Mouse (Mus musculus) ES-E14 (cell line): ENCODE data around the gene Itsn1.

Source experiments
- HCFC1 ChIP-seq: IDR thresholded peaks from 2 replicates; pipeline ENCODE4 v1.6.1; 2012; ENCODE audit warnings: low read length, inconsistent platforms, borderline replicate concordance; ENCODE audit not compliant: insufficient read depth
- MAFK ChIP-seq: IDR thresholded peaks from 2 replicates; pipeline ENCODE4 v1.6.1; 2014; ENCODE audit warnings: mild to moderate bottlenecking, low read depth, low read length, inconsistent platforms; ENCODE audit not compliant: insufficient read depth
- ZC3H11A ChIP-seq: IDR thresholded peaks from 2 replicates; pipeline ENCODE4 v1.6.1; 2012; ENCODE audit warnings: low read depth, mild to moderate bottlenecking, inconsistent platforms, low read length, borderline replicate concordance
- ZNF384 ChIP-seq: IDR thresholded peaks from 2 replicates; pipeline ENCODE4 v1.6.1; 2012; ENCODE audit warnings: low read depth, low read length, inconsistent platforms

DNA sequence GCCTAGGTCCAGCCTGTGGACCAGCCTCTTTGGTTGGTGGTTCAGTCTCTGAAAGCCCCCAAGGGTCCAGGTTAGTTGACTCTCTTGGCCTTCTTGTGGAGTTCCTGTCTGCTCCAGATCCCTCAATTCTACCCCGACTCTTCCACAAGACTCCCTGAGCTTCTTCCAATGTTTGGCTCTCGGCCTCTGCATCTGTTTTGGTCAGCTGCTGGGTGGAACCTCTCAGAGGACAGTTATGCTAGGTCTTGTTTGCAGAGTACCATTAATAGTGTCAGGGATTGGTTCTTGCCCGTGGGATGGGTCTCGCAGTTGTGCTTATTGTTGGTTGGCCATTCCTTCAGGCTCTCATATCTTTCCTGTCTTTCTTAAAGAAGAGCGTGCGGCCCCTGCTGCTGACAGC lies 39.5 kb downstream of the Itsn1 start:
- TF ChIP-seq ZC3H11A: no peak
- TF ChIP-seq MAFK: no peak
- TF ChIP-seq HCFC1: no peak
- TF ChIP-seq ZNF384: no peak
